Mouse (Mus musculus) cortical plate, adult 2 months (tissue): Measurements from ENCODE around the gene Nrxn3.

Experiments
- CTCF ChIP-seq: fragments of 200-500 bp; IDR thresholded peaks from 2 replicates; pipeline ENCODE4 v1.5.1; 2011; ENCODE audit warnings: mild to moderate bottlenecking, control low read depth, low read length; ENCODE audit not compliant: insufficient read depth; ENCODE audit errors: extremely low read depth
- POLR2A ChIP-seq: fragments of 200-500 bp; IDR thresholded peaks from 2 replicates; pipeline ENCODE4 v1.6.1; 2011; ENCODE audit warnings: mild to moderate bottlenecking, low read length, control low read depth; ENCODE audit not compliant: insufficient read depth; ENCODE audit errors: extremely low read depth

DNA sequence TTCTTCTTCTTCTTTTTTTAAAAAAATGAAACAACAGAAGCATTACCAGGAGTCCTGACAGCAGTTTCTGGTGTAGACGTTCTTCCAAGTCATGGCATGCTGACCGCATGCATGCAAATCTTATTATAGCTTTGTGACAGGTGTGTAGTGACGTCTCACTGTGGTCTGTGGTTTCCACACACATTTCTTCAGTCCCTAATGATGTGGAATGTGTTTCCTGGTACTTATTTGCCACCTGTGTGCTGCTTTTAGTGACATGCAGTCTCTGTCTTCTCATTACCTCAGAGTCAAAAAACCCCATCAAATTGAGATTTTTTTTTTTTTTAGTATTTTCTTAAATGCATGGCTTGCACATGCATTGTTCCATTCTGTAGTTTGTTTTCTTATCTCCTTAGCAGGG is 222.3 kb downstream of the Nrxn3 start:
- TF ChIP-seq CTCF (no peak), POLR2A (no peak)
